Mouse (Mus musculus): Measurements from ENCODE around the gene Adamts2. TPM values are rescaled to one million over a fixed set of nuclear protein-coding genes. Genes with fewer than 3 reads are reported as not detected.

Gene Adamts2
- total RNA-seq, 2 experiments from 2014 or later: 0.11 to 0.27 TPM

DNA sequence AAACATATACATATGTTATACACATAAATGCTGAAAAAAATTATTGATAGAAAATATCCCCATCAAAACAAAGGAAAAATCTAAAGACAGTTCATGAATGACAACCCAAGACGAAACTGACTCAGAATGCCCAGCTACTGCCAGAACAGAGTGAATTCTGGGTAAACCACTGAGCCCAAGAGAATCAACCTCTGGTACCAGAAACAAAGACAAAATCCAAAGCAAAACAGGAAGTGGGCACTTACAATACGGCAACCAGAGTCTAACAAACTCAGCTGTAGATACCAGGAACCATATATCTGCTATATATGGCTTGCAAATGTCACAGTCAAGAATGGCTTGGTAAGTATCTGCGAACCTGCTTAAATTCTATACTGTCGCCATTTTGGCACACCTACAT is 233.8 kb downstream of the Adamts2 start:
- ATAC-seq (ENCODE audit: poor library complexity, severe bottlenecking): no peak

DNA sequence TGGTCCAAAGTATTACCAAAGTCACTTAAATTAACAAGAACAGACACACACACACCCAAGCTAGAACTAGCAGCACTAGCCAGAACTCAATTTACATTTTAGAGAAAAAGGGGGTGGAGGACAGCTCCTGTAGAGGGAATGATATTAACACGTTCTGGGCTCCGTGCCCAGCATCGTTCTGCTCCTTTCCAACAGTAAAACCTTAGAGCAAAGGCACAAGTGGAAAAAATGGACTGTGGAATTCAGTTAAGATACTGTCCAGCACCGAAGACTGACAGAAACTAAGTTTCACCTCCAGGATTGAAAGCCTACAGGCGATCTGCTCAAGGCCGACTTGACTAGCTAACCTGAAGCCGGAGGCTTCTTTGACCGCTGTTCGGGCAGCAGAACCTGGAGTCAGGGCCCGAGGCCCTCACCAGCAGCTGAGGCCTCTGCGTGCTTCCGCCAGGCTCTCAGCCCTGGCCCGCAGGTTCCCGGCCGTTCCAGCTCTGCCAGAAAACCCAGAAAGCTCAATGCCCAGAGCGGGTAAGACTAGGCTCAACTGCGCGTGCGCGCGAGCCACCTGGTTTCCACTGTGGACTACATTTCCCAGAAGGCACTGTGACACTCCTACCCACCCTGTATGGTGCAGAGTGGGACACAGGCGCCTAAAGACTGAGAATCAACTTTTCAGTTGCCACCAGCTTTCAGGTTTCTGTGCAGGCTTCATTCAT is 239.3 kb downstream of the Adamts2 start, which contains the start of gene Zfp879:
Gene Zfp879, minus strand, starts transcription at position 530 of the 713 bp plus-strand sequence.
- peak; percentile 77 for ATAC-seq (ENCODE audit: poor library complexity, severe bottlenecking)

DNA sequence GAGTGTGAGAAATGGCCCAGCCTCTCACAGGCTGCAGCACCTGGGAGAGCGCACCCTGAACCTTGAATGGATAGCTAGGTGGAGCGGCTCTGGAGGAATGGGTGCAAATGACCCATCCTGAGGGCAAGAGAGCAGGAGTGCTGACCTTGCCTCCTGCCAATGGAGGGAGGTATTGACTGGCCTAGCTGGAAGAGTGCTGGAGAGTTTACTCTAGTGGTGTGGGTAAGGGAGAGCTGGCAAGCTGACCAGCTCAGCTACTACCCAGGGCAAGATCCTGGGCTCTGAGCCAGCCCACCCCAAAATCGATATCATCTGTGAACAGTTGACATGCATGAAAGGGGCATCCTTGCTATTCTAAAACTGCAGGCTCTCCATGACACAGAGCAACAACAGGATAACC is 244.1 kb downstream of the Adamts2 start:
- ATAC-seq (ENCODE audit: poor library complexity, severe bottlenecking): no peak

DNA sequence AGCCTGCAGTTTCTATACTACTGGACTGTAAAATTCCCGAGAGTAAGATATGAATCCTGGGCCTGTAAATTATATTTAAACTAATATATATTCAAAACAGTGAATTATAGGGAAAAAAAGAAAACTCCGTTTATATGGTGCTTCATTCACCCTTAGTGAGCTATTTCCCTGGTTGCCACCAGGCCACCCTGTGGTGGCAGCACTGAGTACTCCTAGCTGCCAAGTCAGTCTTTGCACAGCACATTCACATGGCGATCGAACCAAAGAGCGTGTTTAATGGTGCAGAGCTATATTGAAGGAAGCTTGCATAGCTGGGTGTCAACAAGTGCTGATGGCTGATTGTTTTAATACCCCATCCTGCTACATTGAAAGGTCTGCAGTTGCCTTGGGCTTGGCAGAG is 245.2 kb downstream of the Adamts2 start:
- no peak for ATAC-seq (ENCODE audit: poor library complexity, severe bottlenecking)

DNA sequence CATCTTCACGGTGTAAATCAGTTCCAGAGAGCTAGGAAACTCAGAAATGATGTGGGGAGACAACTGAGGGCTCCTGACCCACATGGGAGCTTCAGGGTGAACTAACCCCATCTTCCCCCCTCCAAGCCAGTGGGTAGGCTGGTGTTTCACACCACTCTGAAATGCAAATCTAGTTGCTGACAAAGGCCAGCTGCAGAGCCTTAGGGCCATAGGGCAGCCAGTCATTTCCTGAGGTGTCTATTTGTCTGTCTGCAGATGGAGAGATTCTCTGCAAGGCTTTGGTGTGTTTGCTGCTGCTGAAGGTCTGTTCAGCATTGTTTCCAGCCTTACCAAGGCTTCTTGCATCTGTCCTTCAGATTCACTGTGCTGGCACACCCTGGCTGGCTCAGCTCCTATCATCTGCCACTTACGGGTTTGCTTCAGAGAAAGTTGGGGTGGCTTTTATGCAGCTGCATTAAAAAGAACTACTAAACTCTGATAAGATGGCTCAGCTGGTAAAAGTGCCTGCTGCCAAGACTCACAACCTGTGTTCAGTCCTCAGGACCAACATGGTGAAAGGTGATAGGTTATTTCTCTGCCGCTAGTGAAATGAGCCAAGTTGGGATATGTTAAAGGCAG is 246.7 kb downstream of the Adamts2 start:
- ATAC-seq (ENCODE audit: poor library complexity, severe bottlenecking): no peak

DNA sequence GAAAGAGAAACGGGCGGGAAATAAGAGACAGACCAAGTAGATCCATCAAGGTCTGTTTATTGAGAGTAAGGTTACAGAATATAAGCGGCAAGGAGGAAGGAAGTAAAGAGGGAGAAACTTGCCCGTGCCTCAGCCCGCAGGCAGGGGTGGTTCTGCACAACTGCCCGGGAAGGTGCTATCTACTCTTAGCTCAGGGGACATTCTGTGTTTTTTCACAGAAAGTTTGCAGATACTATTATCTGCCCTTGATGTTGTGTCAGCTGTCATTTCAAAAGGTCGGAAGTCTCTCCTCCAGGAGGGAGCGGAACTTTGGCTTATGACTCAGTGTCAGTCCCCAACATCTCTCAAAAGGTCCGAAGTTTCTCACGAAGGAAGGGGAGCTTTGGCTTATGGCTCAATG is 247.4 kb downstream of the Adamts2 start:
- ATAC-seq (ENCODE audit: poor library complexity, severe bottlenecking): no peak

DNA sequence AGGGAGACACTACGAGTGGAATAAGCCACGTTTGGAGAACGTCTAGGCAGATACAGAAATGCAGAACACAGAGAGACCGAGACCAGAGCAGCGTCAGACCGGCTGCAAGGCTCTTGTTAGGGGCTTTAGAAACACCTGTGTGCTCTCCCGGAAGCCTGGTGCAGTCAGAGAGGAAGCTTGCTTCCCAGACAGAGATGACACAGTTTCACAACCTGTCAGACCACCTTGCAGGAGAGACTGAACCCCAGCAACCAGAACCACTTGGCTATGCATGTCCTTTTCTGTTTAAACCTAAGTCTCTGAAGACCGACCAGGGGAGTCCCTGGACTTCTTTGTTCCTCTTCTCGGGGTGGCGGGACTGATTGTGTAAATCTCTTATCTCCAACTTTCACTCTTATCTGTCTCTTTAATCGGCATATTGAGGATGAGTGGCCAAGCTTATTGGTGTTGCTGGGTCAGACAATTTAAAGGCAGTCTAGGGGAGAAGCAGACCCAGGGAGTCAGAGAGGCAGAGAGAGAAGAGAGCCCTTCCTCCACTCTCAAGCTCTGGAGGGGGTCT is 248.4 kb downstream of the Adamts2 start, which contains the start of gene Grm6:
Gene Grm6, plus strand, starts transcription at position 509 of the 559 bp plus-strand sequence.
- ATAC-seq (ENCODE audit: poor library complexity, severe bottlenecking): peak; percentile 49

DNA sequence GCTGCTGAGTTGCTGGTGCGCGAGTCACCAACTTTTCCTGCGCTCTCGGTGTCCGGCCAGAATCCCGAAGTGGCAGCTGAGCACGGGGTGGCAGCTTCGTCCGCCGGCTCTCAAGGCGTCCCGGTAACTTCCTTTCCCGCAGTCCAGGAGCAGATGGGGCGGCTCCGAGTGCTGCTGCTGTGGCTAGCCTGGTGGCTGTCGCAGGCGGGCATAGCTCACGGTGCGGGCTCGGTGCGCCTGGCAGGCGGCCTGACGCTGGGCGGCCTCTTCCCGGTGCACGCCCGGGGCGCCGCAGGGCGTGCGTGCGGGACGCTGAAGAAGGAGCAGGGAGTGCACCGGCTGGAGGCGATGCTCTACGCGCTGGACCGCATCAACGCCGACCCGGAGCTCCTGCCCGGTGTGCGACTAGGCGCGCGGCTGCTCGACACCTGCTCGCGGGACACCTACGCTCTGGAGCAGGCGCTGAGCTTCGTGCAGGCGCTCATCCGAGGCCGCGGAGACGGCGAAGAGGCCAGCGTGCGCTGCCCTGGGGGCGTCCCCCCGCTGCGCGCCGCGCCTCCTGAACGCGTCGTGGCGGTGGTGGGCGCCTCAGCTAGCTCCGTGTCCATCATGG is 249.2 kb downstream of the Adamts2 start:
- 0 out of 2 replicates have a peak, but pooled peaks have one; percentile 7 for ATAC-seq (ENCODE audit: poor library complexity, severe bottlenecking)

Other genes with a start within 250 kb of the Adamts2 start
- not detected in 2 replicates for gene Cby3, start 247.6 kb upstream of the Adamts2 start, total RNA-seq (2015)
- not detected in 2 replicates for gene Cby3, start 247.6 kb upstream of the Adamts2 start, total RNA-seq (2017)
- 400 and 438 TPM in 2 replicates for gene Hnrnph1, start 225.1 kb upstream of the Adamts2 start, total RNA-seq (2015)
- gene Hnrnph1, start 225.1 kb upstream of the Adamts2 start, total RNA-seq (2017): 436 and 510 TPM in 2 replicates
- gene Rufy1, start 171.0 kb upstream of the Adamts2 start, total RNA-seq (2015): 51.2 and 53.0 TPM in 2 replicates
- gene Rufy1, start 171.0 kb upstream of the Adamts2 start, total RNA-seq (2017): 81.6 and 82.2 TPM in 2 replicates
- 0.02 and 0.18 TPM in 2 replicates for gene Zfp354c, start 225.6 kb downstream of the Adamts2 start, total RNA-seq (2015)
- gene Zfp354c, start 225.6 kb downstream of the Adamts2 start, total RNA-seq (2017): 0.04 and 0.33 TPM in 2 replicates
- not detected in 2 replicates for gene Zfp879, start 239.5 kb downstream of the Adamts2 start, total RNA-seq (2015)
- not detected in 2 replicates for gene Zfp879, start 239.5 kb downstream of the Adamts2 start, total RNA-seq (2017)
- 0.73 and 1.9 TPM in 2 replicates for gene Grm6, start 248.6 kb downstream of the Adamts2 start, total RNA-seq (2015)
- 0.11 and 0.89 TPM in 2 replicates for gene Grm6, start 248.6 kb downstream of the Adamts2 start, total RNA-seq (2017)